Mouse (Mus musculus) forebrain, embryonic 15.5 days (tissue): ENCODE results near the gene Casq1. TPM values are rescaled to one million over a fixed set of nuclear protein-coding genes. Genes with fewer than 3 reads are reported as not detected.

ENCODE experiments used
- ATAC-seq: fragments of 200-750 bp; cut with Nextera tagmentation; replicated peaks from 2 replicates; pipeline ENCODE4 v1.8.0; 2017; ENCODE audit warnings: mild to moderate bottlenecking, moderate TSS enrichment, moderate library complexity
- H3K27ac ChIP-seq: fragments of 300-500 bp; sonication (generic); replicated peaks from 2 replicates; pipeline ENCODE4 v1.5.1; 2015; ENCODE audit warnings: mild to moderate bottlenecking, inconsistent platforms
- H3K27me3 ChIP-seq: fragments of 300-500 bp; sonication (generic); 2 replicates; pipeline ENCODE4 v1.6.1; 2015; ENCODE audit warnings: inconsistent platforms
- H3K36me3 ChIP-seq: fragments of 300-500 bp; sonication (generic); 2 replicates; pipeline ENCODE4 v1.6.1; 2015; ENCODE audit warnings: mild to moderate bottlenecking, inconsistent platforms
- H3K4me1 ChIP-seq: fragments of 300-500 bp; sonication (generic); 2 replicates; pipeline ENCODE4 v1.6.1; 2015; ENCODE audit warnings: inconsistent platforms
- H3K4me2 ChIP-seq: fragments of 300-500 bp; sonication (generic); replicated peaks from 2 replicates; pipeline ENCODE4 v1.6.1; 2015; ENCODE audit warnings: mild to moderate bottlenecking, inconsistent platforms
- H3K4me3 ChIP-seq: fragments of 300-500 bp; sonication (generic); 2 replicates; pipeline ENCODE4 v1.5.1; 2015; ENCODE audit warnings: mild to moderate bottlenecking, inconsistent platforms
- H3K9ac ChIP-seq: fragments of 300-500 bp; sonication (generic); replicated peaks from 2 replicates; pipeline ENCODE4 v1.6.1; 2015; ENCODE audit warnings: mild to moderate bottlenecking, inconsistent platforms
- H3K9me3 ChIP-seq: fragments of 300-500 bp; sonication (generic); 2 replicates; pipeline ENCODE4 v1.6.1; 2016; ENCODE audit warnings: inconsistent platforms
- WGBS: fragments of 180-500 bp; shearing (Covaris S2); methylation state at CpG from one replicate; pipeline ENCODE4 v1.1.7; 2015; ENCODE audit warnings: mixed read lengths; 5-methylcytosine and 5-hydroxymethylcytosine counted together
- polyA plus RNA-seq: library from polyadenylated mRNA; unstranded; fragments of >200 nt; fragmentation: Nextera tagmentation; extraction: Ambion mirVana; gene quantifications from 2 replicates; pipeline ENCODE4 v1.2.1, GENCODE M21; 2015

Casq1 gene
- polyA plus RNA-seq, 1 experiment from 2014 or later = 6.4 TPM

DNA sequence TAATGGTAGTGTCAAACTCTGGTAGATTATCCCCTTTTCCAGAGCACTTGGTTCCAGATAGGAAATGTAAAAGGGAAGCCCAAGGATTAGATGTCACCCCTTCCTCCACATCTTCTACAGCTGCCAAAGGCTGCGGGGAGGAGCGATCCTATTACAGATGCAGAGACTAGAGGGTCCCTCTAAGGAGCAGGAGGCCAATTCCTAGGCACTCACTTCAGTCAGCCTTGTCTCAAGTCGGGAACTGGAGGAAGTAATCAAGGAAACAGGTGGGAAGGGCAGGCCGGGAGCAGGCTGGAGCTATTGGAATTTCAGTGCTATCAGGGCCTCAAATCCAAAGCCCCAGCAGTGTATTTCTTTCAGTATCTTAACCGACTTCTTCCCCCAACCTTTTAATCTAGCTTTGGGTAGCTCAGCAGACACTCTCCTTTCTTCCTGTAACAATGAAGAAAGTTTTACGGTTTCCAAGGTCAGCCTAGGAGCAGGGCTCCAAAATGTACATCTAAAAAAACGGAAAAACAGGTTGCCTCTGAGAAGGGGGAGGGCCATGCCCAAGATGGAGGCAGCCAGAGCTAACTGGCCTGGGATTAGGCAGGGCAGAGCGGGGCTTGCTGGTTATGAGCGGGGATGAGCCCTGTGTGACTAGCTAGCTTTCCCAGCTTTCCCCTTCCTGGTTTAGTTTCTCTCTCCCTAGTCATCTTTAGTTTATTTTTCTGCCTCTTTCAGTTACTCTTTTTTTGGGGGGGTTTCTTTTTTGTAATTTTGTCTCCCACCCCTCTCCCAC lies 15.4 kb downstream of the Casq1 start:
- Histone ChIP-seq H3K4me2 (peak overlapping the region; percentile 83), H3K4me3 (peak overlapping the region; percentile 72), H3K9ac (peak overlapping the region; percentile 93), H3K27ac (peak overlapping the region; percentile 98), H3K27me3 (no peaks in the 10 kb centered on the region), H3K9me3 (no peaks in the 10 kb centered on the region), H3K4me1 (peaks cover 79% of the 10 kb centered on the region), H3K36me3 (peaks cover 10% of the 10 kb centered on the region)
- no peak for ATAC-seq
- 1% methylated on average over 9 of the region's 9 CpGs for WGBS

DNA sequence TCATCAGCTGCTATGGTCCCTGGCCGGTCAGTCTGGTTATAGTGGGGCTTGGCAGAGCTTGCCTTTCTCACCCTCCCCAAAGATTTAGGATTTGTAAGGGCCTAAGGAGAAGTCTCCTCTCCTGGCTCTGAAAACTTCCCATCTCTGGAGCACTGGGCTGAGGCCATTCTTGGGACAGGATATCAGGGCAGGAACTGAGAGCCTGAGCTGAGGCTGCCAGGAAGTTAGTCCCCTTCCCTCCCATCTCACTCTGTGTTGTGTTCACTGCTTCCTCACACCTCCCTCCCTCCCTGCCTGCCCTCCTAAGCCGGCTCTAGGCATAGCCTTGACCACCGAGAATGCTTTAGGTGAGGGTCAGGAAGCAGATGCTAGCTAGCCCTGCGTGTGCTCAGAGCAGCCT lies 16.1 kb downstream of the Casq1 start:
- ATAC-seq = no peak
- Histone ChIP-seq H3K4me3 (peak overlapping the region; percentile 72), H3K9me3 (no peaks in the 10 kb centered on the region), H3K36me3 (peaks cover 16% of the 10 kb centered on the region), H3K27me3 (no peaks in the 10 kb centered on the region), H3K4me1 (peaks cover 79% of the 10 kb centered on the region), H3K9ac (peak overlapping the region; percentile 93; the same call in 1 of the 2 replicates), H3K27ac (peak overlapping the region; percentile 98), H3K4me2 (peak overlapping the region; percentile 83)
- WGBS = 0% methylated on average over 4 of the region's 4 CpGs

DNA sequence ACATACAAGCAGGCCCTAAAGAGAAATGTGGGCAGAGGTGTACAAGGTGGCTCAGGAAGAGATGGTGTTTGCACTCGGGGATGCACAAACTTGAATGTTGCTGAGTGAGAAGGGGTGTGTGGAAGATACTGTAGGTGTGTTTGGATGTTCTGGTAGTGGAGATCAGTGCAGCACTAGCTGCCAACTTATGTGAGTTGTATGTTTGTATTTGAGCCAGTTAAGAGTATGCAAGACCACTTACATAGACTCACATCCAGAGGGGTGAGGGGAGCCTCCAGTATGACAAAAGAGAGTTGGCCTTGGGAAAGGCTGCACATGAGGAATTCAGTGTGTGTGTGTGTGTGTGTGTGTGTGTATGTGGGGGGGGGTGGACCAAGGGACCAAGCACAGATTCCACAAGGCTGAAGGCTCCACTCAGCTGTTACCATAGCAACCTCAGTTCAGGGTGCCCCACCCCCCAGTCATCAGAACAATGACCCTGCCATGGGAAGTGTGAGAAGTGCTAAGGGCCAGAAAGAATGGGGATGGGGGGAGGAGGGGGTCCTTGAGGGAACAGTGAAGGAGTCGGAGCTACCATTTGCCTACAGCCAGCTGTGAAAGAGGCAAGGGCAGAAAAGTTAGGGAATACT lies 16.7 kb downstream of the Casq1 start:
- no peaks in the 10 kb centered on the region for H3K27me3 ChIP-seq
- 13% methylated on average over 2 of the region's 2 CpGs for WGBS

DNA sequence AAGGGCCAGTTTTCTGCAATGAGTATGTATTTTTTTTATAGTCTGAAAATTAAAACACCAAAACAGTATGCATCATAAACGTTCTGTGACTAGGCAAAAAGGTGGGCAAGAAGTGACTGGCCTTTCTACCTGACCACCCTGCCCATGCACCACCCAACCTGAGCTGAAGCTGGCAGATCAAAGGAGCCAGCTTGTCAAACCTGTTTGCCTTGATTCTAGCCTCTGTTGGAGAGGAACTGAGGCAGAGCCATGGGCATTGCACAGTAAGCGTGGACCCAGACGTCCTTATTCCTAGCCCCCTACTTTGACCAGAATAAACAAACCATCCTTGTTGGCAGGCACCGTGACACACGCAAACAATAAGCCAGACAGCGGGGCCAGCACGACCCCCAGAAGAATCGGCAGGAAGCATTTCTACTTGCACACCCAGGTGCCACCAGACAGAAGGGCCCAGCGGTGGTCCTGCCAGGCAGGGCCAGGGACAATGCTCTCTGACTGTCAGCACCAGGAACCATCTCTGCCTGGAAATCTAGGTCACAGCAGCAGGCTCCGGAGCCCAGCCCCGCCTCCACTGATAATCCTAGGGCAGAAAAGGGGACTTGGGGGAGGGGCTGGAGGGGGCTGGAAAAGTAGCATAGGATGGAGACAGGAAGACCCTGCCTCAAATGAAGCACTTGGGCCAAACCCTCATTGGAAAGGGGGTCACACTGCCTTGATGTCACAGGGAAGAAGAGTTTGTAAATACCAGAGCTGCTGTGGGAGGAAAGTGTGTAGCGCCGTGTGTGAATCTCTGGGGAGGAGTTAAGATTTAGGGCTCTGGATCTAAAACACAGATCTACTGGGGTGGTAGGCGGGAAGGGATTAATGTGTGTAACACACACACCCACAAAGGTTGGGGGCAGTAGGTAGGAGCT lies 17.4 kb downstream of the Casq1 start:
- Histone ChIP-seq H3K27ac (peak overlapping the region; percentile 98), H3K36me3 (peaks cover 29% of the 10 kb centered on the region), H3K4me2 (peak overlapping the region; percentile 83), H3K9me3 (no peaks in the 10 kb centered on the region), H3K4me1 (peaks cover 77% of the 10 kb centered on the region), H3K9ac (peak overlapping the region; percentile 41), H3K4me3 (peak overlapping the region; percentile 27), H3K27me3 (no peaks in the 10 kb centered on the region)
- ATAC-seq = no peak
- WGBS = 3% methylated on average over 14 of the region's 14 CpGs

More for the DNA sequence above, 16.7 kb downstream of the Casq1 start:
- peak overlapping the region; percentile 83 for H3K4me2 ChIP-seq
- H3K4me3 ChIP-seq = peak overlapping the region; percentile 27
- H3K36me3 ChIP-seq = peaks cover 21% of the 10 kb centered on the region
- H3K27ac ChIP-seq = peak overlapping the region; percentile 98
- H3K9me3 ChIP-seq = no peaks in the 10 kb centered on the region
- H3K4me1 ChIP-seq = peaks cover 79% of the 10 kb centered on the region
- ATAC-seq = peak; percentile 5; the same call in 1 of the 2 replicates
- peak overlapping the region; percentile 93 for H3K9ac ChIP-seq

DNA sequence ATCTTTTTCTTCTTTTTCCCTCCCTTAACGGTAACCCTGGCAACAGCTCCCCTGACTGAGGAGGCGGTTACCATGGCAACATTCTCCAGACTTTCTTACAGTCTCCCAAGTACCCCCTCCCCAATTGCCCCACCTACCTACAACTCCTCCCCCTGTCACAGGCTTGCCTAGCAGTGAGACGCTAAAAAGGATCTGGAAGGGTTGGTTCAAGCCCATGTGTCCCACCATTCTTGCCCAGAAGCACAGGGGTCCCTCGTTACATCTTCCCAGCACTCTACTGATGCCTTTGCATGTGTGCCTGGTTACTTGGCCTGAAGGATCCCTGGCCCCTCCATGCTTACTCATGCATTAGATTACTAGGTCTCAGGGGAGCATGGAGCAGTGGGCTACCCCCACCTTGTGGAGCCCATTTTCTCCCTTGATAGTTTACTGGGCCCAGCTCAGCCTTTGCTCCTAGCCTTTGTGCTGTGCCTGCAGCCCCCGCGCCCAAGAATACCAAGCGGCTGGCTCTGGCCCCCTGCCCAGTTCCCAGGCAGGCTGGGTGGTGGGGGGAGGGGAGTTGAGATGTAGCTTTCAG lies 18.7 kb downstream of the Casq1 start:
- peak; percentile 79 for ATAC-seq
- peak overlapping the region; percentile 83 for H3K4me2 ChIP-seq
- peaks cover 42% of the 10 kb centered on the region for H3K36me3 ChIP-seq
- 11% methylated on average over 7 of the region's 7 CpGs for WGBS
- no peaks in the 10 kb centered on the region for H3K27me3 ChIP-seq
- peak overlapping the region; percentile 98 for H3K27ac ChIP-seq
- H3K9me3 ChIP-seq = no peaks in the 10 kb centered on the region
- peaks cover 70% of the 10 kb centered on the region for H3K4me1 ChIP-seq
- peak overlapping the region; percentile 21 for H3K4me3 ChIP-seq
- peak overlapping the region; percentile 21 for H3K9ac ChIP-seq

DNA sequence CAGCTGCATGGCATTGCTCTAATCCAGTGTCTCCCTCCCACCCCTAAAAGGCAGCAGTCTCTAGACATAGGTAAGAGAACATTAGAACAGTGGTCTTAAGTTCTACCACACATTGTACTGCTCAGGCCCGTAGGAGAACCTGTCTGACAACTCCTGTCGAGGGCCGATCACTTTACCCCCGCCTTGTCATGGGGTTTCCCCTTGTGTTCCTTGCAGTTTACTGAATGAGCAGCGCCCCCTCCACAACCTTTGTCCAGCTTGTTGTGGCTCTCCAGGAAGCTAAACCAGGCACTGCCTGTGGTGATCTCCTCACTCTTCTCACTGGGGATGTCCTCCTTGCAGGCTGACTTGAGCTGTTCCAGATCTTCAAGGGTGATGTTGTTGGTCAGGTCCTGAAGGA lies 19.5 kb downstream of the Casq1 start:
- Histone ChIP-seq H3K9ac (no peak overlapping the region; the same call in 1 of the 2 replicates), H3K4me1 (peaks cover 62% of the 10 kb centered on the region), H3K4me3 (peak overlapping the region; percentile 16; the same call in 1 of the 2 replicates), H3K36me3 (peaks cover 49% of the 10 kb centered on the region), H3K27me3 (no peaks in the 10 kb centered on the region), H3K9me3 (no peaks in the 10 kb centered on the region), H3K4me2 (peak overlapping the region; percentile 83), H3K27ac (peak overlapping the region; percentile 98)
- 63% methylated on average over 5 of the region's 5 CpGs for WGBS
- no peak for ATAC-seq

DNA sequence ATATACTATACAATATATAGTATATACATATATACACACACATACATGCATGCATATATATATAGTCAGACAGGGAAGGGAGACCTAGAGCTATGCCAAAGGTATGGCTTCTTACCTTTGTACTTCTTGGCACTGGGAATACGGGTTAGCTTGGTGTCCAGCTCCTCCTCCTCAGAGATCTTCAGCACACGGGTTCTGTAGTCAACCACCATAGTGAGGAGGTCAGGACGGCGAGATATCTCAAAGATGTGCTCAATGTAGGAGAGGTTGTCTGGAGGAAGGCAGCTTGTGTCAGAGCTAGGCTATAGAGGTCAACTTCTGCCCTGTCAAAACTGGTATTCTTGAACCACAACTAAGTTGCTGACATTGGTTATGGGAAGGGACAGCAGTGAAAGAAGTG lies 20.7 kb downstream of the Casq1 start:
- Histone ChIP-seq H3K4me2 (no peak overlapping the region), H3K36me3 (peaks cover 60% of the 10 kb centered on the region), H3K4me3 (no peak overlapping the region), H3K27me3 (no peaks in the 10 kb centered on the region), H3K9ac (no peak overlapping the region), H3K27ac (no peak overlapping the region; the same call in 1 of the 2 replicates), H3K4me1 (peaks cover 50% of the 10 kb centered on the region), H3K9me3 (no peaks in the 10 kb centered on the region)
- 86% methylated on average over 4 of the region's 4 CpGs for WGBS
- no peak for ATAC-seq

DNA sequence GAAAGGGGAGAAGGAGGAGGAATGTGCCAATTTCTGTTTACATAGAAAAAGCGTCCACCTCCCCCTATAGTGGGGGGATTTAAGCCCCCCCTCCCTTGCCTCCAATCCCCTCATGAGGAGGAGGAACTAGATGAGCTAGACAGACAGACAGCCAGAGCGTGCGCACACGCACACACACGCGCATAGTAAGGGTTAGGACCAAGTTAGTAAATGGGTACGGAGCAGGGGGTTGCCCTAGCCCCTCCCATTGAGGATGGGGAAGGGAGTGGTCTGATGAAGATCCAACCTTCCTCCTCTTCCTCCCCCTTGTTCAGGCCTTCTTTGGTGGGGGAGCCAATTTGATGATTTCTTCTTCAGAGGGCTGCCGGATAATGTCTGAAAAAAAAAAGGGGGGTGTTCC lies 21.4 kb downstream of the Casq1 start:
- Histone ChIP-seq H3K9ac (no peak overlapping the region), H3K27me3 (no peaks in the 10 kb centered on the region), H3K9me3 (no peaks in the 10 kb centered on the region), H3K4me3 (no peak overlapping the region), H3K27ac (peak overlapping the region; percentile 25; the same call in 1 of the 2 replicates), H3K4me1 (peaks cover 43% of the 10 kb centered on the region), H3K4me2 (no peak overlapping the region), H3K36me3 (peaks cover 65% of the 10 kb centered on the region)
- WGBS = 79% methylated on average over 8 of the region's 8 CpGs
- no peak for ATAC-seq

DNA sequence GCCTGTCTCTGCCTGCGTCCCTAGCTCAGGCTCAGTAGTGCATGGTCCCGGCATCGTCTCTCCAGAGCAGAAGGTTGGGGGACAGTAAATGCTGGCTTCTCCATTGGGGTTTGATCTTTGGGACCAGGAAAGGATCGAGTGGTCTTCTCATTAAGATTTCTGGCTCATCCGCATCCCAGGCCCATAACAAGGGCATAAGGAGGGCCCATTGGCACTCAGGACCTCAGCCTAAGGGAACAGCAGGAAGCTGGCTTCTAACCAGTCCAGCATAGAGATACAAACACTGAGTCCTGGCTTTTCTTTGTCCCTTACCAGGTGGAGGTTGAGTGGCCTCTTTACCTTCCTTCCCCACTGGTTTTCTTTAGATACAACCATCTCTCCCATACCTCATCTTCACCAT lies 21.8 kb downstream of the Casq1 start:
- no peak for ATAC-seq
- WGBS = 80% methylated on average over 5 of the region's 5 CpGs
- H3K27ac ChIP-seq = peak overlapping the region; percentile 25; the same call in 1 of the 2 replicates

DNA sequence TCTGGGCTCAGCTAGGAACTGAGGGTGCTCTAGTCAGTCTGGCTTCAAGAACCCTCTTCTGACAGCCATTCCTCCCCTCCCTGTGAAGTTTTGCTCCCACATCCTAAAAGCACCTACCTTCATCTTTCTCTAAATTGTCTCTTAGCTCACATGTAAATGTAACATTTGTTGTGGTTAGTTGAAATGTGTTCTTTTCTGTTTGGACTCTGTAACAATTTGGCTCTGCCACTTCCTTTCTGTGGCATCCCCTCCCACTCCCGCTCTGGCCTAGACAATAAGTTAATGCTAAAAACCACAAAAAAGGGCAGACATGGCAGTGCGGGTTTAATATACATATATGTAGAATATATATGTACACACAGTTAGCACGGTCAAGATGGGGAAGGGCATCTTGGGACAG lies 22.5 kb downstream of the Casq1 start:
- Histone ChIP-seq H3K9ac (no peak overlapping the region), H3K9me3 (no peaks in the 10 kb centered on the region), H3K4me1 (peaks cover 31% of the 10 kb centered on the region), H3K4me2 (no peak overlapping the region), H3K27me3 (no peaks in the 10 kb centered on the region), H3K4me3 (no peak overlapping the region), H3K36me3 (peaks cover 72% of the 10 kb centered on the region), H3K27ac (no peak overlapping the region)
- 84% methylated on average over 3 of the region's 3 CpGs for WGBS
- ATAC-seq = no peak

More for the DNA sequence above, 21.8 kb downstream of the Casq1 start:
- H3K9me3 ChIP-seq = no peaks in the 10 kb centered on the region
- H3K4me1 ChIP-seq = peaks cover 38% of the 10 kb centered on the region
- H3K4me2 ChIP-seq = no peak overlapping the region
- no peak overlapping the region for H3K4me3 ChIP-seq
- H3K27me3 ChIP-seq = no peaks in the 10 kb centered on the region
- no peak overlapping the region for H3K9ac ChIP-seq
- H3K36me3 ChIP-seq = peaks cover 65% of the 10 kb centered on the region

DNA sequence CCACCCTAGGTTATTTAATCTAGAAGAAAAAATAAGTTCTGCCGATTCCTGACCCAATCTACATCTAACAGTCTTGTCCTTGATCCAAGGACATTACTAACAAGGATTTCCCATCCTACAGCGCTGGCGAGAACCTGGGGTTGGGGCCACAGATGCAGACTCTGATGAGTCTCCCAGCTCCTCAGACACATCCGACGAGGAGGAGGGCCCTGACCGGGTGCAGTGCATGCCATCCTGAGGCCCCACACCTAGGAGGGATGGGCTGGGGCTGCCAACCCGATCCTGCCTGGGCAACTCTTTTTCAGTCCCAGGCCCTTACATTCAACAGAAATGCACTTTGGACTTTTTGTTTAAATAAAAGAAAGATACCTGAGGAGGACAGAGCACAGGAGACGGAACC lies 25.2 kb downstream of the Casq1 start:
- Histone ChIP-seq H3K27ac (0 out of 2 replicates have a peak overlapping the region, but pooled peaks have one; percentile 27), H3K4me2 (no peak overlapping the region), H3K36me3 (peaks cover 84% of the 10 kb centered on the region), H3K4me1 (peaks cover 4% of the 10 kb centered on the region; the same call in 1 of the 2 replicates), H3K9ac (no peak overlapping the region), H3K9me3 (no peaks in the 10 kb centered on the region), H3K4me3 (no peak overlapping the region), H3K27me3 (no peaks in the 10 kb centered on the region)
- ATAC-seq = no peak
- whole genome bisulfite sequencing = 73% methylated on average over 8 of the region's 8 CpGs
